Mouse (Mus musculus) left cerebral cortex, postnatal 25 days (tissue): ENCODE measurements around the gene Gm11437. TPM values are rescaled to one million over a fixed set of nuclear protein-coding genes. Genes with fewer than 3 reads are reported as not detected.

Experiments
- DNase-seq, 2 experiments: peaks; one replicate each; pipeline ENCODE4 v3.0.0; 2022; ENCODE audit warnings: low spot score in 2 of 2, mixed read lengths in 1 of 2
- intact Hi-C: fragments of 180-260 bp; cut with DNase I; formaldehyde crosslinking; loops from one replicate; pipeline ENCODE4 v1.15.1; 2025
- total RNA-seq, 2 experiments: library from RNA; stranded (reverse); gene quantifications; 2 replicates each; pipeline ENCODE4 v1.2.3; 2021

Gene Gm11437
- total RNA-seq, result not detected

DNA sequence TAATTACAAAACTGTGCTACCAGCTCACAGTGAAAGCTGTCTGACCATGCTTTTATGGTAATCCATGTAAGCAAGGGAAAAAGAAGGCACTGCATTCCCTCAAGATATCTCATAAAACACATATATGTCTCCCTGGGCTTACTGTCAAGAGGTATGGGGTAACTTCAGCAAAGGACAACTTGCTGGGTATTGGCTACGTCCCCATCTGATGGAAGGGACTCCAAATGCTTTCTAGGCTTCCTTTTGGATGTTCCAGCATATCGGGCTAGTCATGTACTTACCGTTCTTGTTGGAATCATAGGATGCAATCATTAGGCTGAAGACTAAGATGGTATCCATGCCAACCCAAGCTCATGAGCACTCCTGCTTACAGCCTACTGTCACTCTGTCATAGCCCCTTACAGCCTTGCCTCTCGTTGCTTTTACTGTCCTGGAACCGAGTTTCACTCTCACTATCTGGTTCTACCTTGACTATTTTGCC is at the start of gene Gm11437:
Gene Gm11437, minus strand, starts transcription at position 431 of the 481 bp plus-strand sequence.
- no peak for DNase-seq
- intact Hi-C loops, result no loop called here

DNA sequence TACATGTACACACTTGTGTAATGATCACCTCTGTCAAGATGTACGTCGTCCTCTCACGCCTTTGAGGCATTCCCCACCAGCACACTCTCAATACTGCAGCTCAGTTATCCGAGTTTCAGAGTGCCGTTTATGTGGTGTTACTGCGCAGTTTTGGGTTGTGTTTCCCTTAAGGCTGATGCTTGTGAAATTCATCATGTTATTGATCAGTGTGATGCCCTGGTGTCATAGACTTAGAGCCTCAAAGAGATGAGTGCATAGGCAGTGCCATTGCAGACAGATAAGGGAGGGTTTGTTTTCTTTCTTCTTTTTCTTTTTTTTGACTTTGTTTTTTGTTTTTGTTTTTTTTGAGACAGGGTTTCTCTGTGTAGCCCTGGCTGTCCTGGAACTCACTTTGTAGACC is 43.6 kb upstream of the Gm11437 start:
- intact Hi-C loops, result no loop called here
- DNase-seq, result no peak

DNA sequence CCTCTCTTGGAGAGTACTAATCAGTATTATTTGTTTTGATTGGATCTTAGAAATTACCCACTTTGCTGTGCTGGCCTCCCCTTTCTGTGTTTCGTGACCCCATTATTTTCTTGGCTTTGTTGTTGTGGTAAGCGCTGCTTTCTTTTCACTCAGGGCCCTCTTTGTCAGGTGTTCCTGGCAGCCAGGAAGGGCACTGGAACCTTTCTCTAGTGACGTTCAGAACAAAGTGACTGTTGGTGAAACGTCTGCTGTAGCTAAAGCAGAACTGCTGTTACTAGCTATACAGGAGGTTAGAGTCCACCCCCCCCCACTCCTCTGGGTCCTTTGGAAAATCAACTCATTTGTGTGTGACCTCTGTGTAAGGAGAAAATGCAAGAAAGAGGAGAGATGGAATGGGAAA is 38.5 kb upstream of the Gm11437 start:
- intact Hi-C loops, result no loop called here
- no peak for DNase-seq

- intact Hi-C loops, result no loop called here
Observed at GRCm38 (mm10) chr11:84197607-84198402, 30.5 kb upstream of the Gm11437 start.

GRCm38 (mm10) chr11:84194751-84195150 is 27.5 kb upstream of the Gm11437 start:
- intact Hi-C loops, result no loop called here
- DNase-seq, result peak in 1 of 2 experiments; percentile 64

More at GRCm38 (mm10) chr11:84197607-84198402, 30.5 kb upstream of the Gm11437 start:
- DNase-seq, result peak in 1 of 2 experiments; percentile 38

DNA sequence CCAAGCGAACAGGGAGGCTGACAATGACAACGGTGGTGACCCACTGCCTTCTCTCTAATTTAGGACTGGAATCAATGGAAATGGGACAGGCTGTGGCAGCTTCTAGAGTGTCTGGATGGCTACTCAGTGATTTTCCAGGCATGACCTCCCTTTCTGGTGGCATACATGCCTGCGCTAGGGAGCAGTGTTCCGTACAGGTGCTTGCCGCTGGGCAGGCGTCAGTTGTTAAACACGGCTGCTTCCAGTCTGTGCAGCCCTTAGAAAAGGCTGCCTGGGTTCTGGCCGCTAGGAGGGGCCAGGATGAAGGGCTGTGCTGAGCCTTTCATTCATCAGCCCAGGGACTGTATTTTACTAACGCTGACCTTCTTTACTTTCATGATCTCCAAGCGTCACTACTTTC is 26.0 kb upstream of the Gm11437 start:
- intact Hi-C loops, result no loop called here
- no peak for DNase-seq

GRCm38 (mm10) chr11:84190581-84191233 is 23.4 kb upstream of the Gm11437 start:
- intact Hi-C loops, result no loop called here
- DNase-seq, result no peak

- no peak for DNase-seq
- intact Hi-C loops, result no loop called here
Observed at GRCm38 (mm10) chr11:84188530-84188929, 21.3 kb upstream of the Gm11437 start.

DNA sequence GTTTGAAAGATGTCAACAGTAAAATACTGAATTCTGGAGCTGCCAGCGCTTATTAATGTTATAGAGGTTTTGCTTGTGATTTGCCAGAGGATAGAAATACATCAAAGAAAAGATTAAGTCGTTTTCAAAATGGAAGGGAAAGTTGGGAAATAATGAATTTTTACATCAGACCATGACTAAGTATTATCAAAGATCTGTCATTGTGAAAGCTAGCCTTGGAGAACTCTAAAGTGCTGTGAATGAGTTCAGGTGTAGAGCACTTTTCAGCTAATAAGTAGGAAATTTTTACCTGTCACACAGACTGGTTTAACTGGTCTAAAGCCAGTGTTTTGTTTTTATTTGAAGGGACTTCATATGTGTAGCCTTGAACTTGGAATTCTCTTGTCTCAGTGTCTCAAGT is 14.0 kb upstream of the Gm11437 start:
- intact Hi-C loops, result no loop called here
- no peak for DNase-seq

DNA sequence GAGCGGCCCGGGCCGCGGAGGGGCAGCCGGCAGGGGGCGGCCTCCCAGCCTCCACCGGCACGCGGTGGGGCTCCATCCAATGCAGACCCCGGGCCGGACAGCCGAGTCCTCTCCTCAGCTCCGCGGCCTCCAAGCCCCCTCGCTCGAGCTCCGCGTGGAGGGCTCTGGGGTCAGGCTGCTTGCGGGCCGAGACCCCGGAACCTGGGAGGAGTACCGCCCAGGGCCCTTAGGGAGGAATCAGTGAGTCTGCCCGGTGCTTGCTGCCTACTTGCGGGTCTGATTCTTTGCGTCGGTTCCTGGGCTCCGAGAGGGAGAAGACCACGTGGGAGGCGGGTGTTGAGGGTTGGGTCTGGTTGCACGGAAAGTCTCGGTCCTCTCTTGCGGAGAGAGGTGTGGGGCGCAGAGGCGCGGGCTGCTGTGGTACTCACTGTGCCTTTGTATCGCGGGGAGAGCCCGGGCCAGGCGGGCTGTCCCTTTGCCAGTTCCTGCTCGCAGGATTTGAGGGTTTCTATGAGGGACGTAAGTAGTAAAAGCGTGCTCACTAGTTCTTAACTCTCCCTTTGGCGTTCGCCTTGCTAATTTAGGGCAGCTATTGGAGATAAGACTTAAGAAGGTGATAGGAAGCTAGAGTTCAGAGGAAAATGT is 12.8 kb upstream of the Gm11437 start:
- intact Hi-C loops, result loop anchor here (2.0 to 5.0 kb wide), 2 partner anchors 53 to 63 kb away; partner anchors contain the start of genes Acaca and Tada2a

GRCm38 (mm10) chr11:84179226-84179953 is 12.1 kb upstream of the Gm11437 start:
- DNase-seq, result peak; percentile 92 to 95
- intact Hi-C loops, result loop anchor here (2.0 to 5.0 kb wide), 2 partner anchors 52 to 63 kb away; partner anchors contain the start of genes Acaca and Tada2a

More for the DNA sequence above, 12.8 kb upstream of the Gm11437 start:
- peak; percentile 76 to 79 for DNase-seq

DNA sequence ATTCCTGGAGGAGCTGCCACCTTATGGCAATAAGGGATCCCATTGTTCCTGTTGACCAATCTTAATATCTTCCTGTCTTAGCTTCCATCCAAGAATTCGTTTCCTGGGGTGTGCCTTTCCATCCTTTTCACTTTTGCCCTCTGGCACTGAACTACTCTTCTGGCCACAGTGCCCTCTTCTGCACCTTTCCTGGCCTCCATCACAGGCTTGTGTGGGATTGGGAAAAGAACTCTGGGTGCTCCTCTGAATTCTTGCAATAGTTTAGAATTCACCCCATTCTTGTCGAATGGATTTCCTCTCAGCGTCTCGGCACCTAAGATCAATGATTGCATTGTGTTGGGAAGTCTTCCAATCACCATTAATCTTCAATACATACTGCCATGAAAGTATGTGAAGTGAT is 11.3 kb upstream of the Gm11437 start:
- intact Hi-C loops, result loop anchor here (2.0 to 5.0 kb wide), 2 partner anchors 51 to 64 kb away; partner anchors contain the start of genes Acaca and Tada2a
- DNase-seq, result no peak

DNA sequence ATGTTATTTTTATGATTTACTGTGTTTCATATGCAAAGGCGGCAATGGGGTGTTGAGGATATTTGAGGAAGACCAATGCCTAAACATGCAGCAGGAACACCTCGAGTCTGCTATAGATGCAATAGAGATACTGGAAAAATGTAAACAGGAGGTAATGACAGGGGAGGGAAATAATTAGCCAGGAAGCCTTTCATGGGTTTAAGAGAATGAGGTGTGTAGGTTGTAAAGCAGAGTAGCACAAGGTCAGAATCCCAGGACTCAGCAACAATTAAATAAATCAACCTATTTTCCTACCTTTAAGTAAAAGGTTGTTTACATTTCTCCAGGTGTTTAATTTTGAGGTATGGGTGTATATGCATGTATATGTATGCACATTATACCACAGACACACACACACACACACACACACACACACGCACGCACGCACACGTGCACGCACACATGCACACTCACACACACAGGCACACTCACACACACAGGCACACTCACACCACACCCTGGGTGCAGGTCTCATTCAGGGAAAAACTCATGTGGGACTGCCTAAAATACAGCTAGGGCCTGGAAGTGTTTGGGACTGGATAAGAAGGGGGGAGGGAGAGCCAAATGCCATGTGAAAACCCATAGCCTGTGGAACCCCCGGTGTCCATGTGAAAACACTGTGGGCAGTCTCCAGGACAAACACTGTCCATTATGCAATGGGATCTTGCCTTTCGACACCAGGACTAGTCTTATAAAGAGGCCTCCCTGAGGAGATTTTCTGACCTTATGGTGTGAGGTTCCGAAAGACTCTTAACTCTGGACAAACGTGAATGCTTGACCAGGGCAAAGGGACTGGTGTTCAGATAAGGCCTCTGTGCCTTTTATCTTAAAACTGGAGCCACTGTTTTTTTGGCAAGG is 5.5 kb upstream of the Gm11437 start:
- no peak for DNase-seq
- intact Hi-C loops, result no loop called here

- DNase-seq, result peak; percentile 51 to 78
- intact Hi-C loops, result loop anchor here (2.0 kb wide), 1 partner anchor 28 kb away; no protein-coding TSS in a partner anchor
Observed at GRCm38 (mm10) chr11:84168701-84169288, 1.5 kb upstream of the Gm11437 start.

GRCm38 (mm10) chr11:84164561-84164960 is 2.7 kb downstream of the Gm11437 start:
- DNase-seq, result no peak
- intact Hi-C loops, result no loop called here

- intact Hi-C loops, result no loop called here
- no peak for DNase-seq
Observed at GRCm38 (mm10) chr11:84164123-84164522, 3.2 kb downstream of the Gm11437 start.

DNA sequence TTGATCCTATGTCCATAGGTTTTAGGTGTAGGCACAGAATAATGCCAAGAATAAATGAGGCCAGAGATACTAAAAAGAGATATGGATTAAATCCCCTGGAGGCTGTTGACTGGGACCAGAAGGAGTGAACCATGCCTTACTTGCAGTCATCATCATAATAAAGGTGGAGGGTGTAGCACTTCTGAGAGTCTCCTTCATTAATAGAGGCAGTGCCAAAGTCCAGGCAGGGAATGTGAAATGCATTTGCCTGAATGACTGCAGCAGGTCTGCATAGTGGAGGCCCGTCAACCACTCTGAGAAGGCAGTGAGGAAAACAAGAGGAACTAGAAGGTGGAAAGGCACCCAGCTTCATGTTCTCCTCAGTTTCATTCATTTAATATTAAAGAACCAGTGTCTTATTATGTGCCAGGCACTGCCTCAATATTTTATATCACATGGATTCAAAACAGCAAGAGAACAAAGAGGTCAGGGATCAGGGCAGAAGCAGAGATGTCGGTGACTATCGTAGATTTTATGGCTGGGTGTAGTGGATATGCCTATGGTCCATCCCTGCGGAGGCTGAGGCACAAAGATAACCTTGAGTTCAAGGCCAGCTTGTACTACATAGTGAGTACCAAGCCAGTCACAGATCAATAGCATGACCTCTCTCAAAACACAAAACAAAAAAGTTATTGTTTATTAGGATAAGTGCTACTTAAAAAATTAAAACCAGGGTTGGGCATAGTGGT is 10.6 kb downstream of the Gm11437 start:
- intact Hi-C loops, result no loop called here
- DNase-seq, result no peak
